Mouse (Mus musculus) heart, embryonic 11.5 days (tissue): Measurements from ENCODE around the gene Lingo1. TPM values are rescaled to one million over a fixed set of nuclear protein-coding genes. Genes with fewer than 3 reads are reported as not detected.
A peak's percentile ranks its signal among the peaks of the same experiment; 100 is the strongest.

Experiments used
- ATAC-seq: fragments of 200-750 bp; cut with Nextera tagmentation; replicated peaks from 2 replicates; pipeline ENCODE4 v1.8.0; 2017; ENCODE audit warnings: moderate library complexity; ENCODE audit not compliant: insufficient number of reproducible peaks, low FRiP score, low TSS enrichment
- H3K27ac ChIP-seq: fragments of 300-500 bp; sonication (generic); 2 replicates; pipeline ENCODE4 v1.5.1; 2014; ENCODE audit warnings: mild to moderate bottlenecking, low read depth, low read length
- H3K27me3 ChIP-seq: fragments of 300-500 bp; sonication (generic); 2 replicates; pipeline ENCODE4 v1.6.1; 2014; ENCODE audit warnings: mild to moderate bottlenecking, low read length, mixed read lengths; ENCODE audit not compliant: control insufficient read depth, insufficient read depth
- H3K36me3 ChIP-seq: fragments of 300-500 bp; sonication (generic); 2 replicates; pipeline ENCODE4 v1.6.1; 2014; ENCODE audit warnings: mild to moderate bottlenecking, low read length, moderate library complexity, mixed read lengths; ENCODE audit not compliant: control insufficient read depth, insufficient read depth
- H3K4me1 ChIP-seq: fragments of 300-500 bp; sonication (generic); 2 replicates; pipeline ENCODE4 v1.6.1; 2014; ENCODE audit warnings: low read length; ENCODE audit not compliant: control insufficient read depth, insufficient read depth
- H3K4me2 ChIP-seq: fragments of 300-500 bp; sonication (generic); 2 replicates; pipeline ENCODE4 v1.6.1; 2014; ENCODE audit warnings: mild to moderate bottlenecking, moderate library complexity
- H3K4me3 ChIP-seq: fragments of 300-500 bp; sonication (generic); 2 replicates; pipeline ENCODE4 v1.5.1; 2014; ENCODE audit warnings: low read depth, low read length
- H3K9ac ChIP-seq: fragments of 300-500 bp; sonication (generic); 2 replicates; pipeline ENCODE4 v1.6.1; 2014; ENCODE audit warnings: mild to moderate bottlenecking, low read depth, low read length, moderate library complexity
- H3K9me3 ChIP-seq: fragments of 300-500 bp; sonication (generic); replicated peaks from 2 replicates; pipeline ENCODE4 v1.6.1; 2016; ENCODE audit warnings: low read length; ENCODE audit not compliant: control insufficient read depth
- WGBS: fragments of 180-500 bp; shearing (Covaris S2); extraction: QIAGEN DNeasy Blood & Tissue Kit; methylation state at CpG from one replicate; pipeline ENCODE4 v1.1.7; 2014; ENCODE audit not compliant: insufficient replicate concordance; 5-methylcytosine and 5-hydroxymethylcytosine counted together
- polyA plus RNA-seq: library from polyadenylated mRNA; unstranded; fragments of >200 nt; fragmentation: Nextera tagmentation; extraction: Ambion mirVana; gene quantifications from 2 replicates; pipeline ENCODE4 v1.2.1, GENCODE M21; 2014

The Lingo1 gene
- polyA plus RNA-seq, 1 experiment from 2014 or later: 2.4 TPM

DNA sequence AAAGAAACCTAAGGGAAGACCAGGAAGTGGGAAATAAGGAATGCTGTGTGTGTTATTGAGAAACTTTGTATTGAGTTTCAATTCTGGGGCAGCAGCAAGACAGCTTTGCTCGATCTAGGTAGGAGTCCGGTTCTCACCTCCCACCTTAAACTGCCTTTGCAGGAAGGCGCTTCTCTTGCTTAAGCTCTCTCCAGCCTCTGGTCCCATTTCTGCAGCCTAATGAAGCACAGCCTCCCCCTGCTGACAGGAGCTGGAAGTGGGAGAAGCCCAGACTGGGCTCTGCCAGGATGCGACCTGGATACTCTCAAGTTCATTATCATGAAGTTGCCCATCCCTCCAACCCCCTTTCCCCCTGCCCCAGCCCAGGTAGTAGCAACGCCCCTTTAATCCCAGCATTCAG, 1.6 kb upstream of the Lingo1 start:
- ATAC-seq: no peak
- H3K27ac ChIP-seq: no peak overlapping the region
- 9% methylated on average over 5 of the region's 5 CpGs for WGBS

DNA sequence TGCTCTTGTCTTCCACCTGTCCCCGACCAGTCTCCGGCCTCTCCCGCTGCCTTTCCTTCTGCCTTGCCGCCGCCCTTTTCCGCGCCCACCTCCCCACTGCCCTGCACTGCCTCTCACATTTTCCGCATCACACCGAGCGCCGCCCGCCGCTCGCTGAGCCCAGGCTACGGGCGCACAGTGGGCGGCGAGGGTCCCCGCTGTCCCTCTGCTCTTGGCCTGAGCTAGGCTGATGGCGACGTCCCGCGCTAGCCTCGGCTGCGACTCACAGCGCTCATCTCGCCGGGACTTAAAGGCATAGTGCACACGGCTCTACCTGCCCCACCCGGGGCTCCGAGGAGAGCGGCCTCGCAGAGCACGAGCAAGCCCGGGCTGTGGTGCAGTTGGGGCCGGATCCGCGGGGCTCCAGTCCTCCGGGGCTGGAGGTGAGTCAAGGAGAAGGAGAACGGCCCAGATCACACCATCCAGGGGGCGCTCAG, 426 bp upstream of the Lingo1 start:
- H3K4me3 ChIP-seq: peak overlapping the region; percentile 59
- under 1% methylated on average over 41 of the region's 41 CpGs for WGBS
- peaks cover 12% of the 10 kb centered on the region for H3K4me1 ChIP-seq
- H3K27me3 ChIP-seq: peaks cover 80% of the 10 kb centered on the region
- H3K4me2 ChIP-seq: peak overlapping the region; percentile 90
- H3K36me3 ChIP-seq: no peaks in the 10 kb centered on the region
- 0 out of 2 replicates have a peak, but pooled peaks have one; percentile 43 for ATAC-seq
- H3K27ac ChIP-seq: no peak overlapping the region
- no peaks in the 10 kb centered on the region for H3K9me3 ChIP-seq
- peak overlapping the region; percentile 43; the same call in 1 of the 2 replicates for H3K9ac ChIP-seq

More for the DNA sequence above, 1.6 kb upstream of the Lingo1 start:
- Histone ChIP-seq H3K4me2 (no peak overlapping the region), H3K4me3 (no peak overlapping the region), H3K4me1 (peaks cover 12% of the 10 kb centered on the region), H3K27me3 (peaks cover 76% of the 10 kb centered on the region), H3K9ac (no peak overlapping the region), H3K36me3 (no peaks in the 10 kb centered on the region), H3K9me3 (no peaks in the 10 kb centered on the region)

DNA sequence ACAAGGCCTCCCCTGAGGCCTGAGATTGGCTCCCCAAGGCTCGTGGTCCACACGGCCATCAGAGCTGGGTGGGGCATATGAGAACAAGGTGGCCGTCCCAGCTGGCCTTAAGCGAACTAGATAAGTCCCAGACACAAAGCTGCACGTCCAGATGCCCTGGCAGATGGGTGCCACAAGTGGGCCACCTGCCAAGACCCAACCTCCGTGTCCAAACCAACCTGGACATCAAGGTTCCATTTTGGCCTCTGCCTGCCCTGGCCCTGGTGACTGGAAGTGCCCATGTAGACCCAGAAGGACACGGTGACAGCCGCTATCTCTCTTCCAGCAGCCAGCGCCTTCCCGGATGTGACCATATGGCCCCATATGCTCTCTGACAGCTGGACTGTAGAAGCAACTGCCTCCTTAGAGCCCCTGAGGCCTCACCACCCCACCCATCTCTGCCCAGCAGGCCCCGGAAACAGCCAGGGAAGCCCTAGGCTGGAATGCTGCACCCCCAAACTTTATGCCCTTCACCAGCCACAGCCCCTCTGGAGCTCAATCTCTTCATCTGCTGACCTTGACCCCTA, 4.5 kb downstream of the Lingo1 start:
- no peak overlapping the region for H3K4me2 ChIP-seq
- H3K9ac ChIP-seq: no peak overlapping the region
- H3K9me3 ChIP-seq: no peaks in the 10 kb centered on the region
- WGBS: 58% methylated on average over 11 of the region's 11 CpGs
- H3K4me3 ChIP-seq: no peak overlapping the region
- H3K36me3 ChIP-seq: no peaks in the 10 kb centered on the region
- H3K27ac ChIP-seq: no peak overlapping the region
- H3K27me3 ChIP-seq: peaks cover 46% of the 10 kb centered on the region
- H3K4me1 ChIP-seq: peaks cover 15% of the 10 kb centered on the region
- ATAC-seq: no peak

DNA sequence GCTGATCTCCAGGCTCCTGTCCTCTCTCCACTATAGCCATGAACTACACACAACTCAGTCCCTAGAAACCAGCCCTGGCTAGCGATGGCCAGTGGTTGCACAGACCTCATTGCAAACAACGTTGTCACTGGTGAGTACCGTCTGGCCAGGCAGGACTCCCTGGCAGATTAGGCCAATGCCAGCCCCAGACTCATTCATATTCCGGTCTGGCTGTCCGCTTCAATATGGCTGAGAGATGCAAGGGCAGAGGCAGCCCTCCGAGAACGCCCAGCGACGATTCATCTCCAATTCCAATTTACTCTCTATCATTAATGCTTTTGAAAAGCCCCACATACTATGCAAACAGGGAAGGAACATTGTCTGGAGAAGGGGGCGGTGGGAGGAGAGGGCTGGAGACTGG, 11.7 kb downstream of the Lingo1 start:
- Histone ChIP-seq H3K9me3 (no peaks in the 10 kb centered on the region), H3K27ac (no peak overlapping the region), H3K36me3 (no peaks in the 10 kb centered on the region), H3K9ac (no peak overlapping the region), H3K4me3 (no peak overlapping the region), H3K27me3 (peaks cover 2% of the 10 kb centered on the region; the same call in 1 of the 2 replicates), H3K4me2 (no peak overlapping the region), H3K4me1 (no peaks in the 10 kb centered on the region)
- ATAC-seq: no peak
- WGBS: 85% methylated on average over 10 of the region's 10 CpGs

DNA sequence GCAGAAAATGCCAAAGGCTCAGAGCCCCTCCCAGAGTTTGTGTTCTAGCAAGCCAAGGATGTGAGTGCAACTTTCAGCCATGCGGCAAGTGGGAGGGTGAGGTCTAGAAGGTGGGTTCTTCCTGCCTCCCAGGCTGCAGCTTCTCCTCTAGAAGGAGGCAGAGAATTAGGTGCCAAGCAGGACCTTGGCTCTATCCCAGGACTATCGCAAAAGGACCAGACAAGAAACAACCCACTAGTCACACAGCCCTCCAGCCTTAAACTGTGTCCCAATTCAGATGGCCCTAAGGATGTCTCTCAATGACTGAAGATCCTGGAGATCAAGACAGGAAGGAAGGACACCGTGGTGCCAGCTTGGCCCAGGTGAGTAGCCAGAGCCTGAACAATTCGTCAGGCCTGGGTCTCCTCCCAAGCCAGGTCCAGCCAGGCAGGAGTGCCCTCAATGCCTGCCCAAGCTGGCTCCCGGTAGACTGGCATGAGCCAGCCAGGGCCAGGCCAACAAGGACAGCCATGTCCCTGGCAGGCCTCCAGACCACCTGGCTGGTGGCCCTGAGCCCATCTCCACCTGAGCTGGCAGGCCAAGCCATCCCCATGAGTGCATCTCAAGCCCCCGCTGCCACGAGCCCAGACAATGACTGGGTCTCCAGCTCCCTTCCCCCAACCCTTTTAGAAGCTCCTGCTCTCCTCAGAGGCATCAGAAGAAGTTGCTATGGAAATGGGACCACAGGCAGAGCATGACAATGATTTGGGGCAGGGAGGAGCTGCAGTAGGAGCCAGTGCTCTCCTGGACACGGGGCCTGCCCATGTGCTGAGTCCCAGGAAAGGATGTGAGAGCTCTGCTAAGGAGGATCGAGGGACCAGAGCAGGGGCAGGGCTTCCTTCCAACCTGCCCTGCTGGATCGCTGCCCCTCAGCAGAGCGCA, 19.1 kb downstream of the Lingo1 start:
- no peak overlapping the region for H3K9ac ChIP-seq
- H3K27me3 ChIP-seq: 0 out of 2 replicates have a peak, but pooled peaks cover 2% of the 10 kb centered on the region
- no peaks in the 10 kb centered on the region for H3K36me3 ChIP-seq
- no peaks in the 10 kb centered on the region for H3K9me3 ChIP-seq
- H3K4me2 ChIP-seq: no peak overlapping the region
- no peak overlapping the region for H3K27ac ChIP-seq
- no peaks in the 10 kb centered on the region for H3K4me1 ChIP-seq
- ATAC-seq: no peak
- no peak overlapping the region for H3K4me3 ChIP-seq
- WGBS: 72% methylated on average over 11 of the region's 11 CpGs

DNA sequence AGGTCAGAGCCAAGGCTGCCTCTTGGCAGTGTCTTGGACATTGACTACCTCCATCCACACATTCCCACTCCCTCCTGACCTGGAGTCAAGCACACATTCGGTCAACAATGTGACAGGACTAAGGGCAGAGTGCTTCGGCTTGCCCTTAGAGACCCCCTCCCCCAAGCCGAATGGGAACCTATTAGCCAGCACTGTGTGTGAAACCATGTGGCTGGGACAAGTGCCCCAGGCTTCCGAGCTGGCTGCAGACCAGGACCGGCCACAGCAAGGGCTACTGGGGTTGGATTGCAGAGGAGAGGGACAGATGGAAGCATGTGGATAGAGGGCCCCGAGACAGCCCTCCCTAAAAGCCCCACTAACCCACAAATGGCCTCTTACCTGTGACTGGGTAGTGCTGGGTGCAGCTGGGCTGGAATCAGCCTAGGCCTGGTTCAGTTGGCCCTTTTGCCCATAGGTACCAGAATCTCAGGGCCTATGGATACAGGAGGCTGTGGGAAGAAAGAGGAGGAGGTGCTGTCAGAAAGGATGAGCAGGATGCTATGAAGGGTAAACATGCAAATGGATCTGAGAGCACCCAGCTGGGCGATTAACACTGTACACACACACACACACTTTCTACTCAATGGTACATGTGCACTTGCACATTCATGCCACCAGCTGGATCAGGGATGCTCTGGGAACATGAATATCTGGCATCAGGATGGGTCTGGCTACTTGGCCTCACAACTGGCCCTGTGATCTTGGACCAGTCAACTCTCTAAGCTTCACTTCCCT, 20.9 kb downstream of the Lingo1 start:
- 0 out of 2 replicates have a peak, but pooled peaks cover 2% of the 10 kb centered on the region for H3K27me3 ChIP-seq
- H3K4me2 ChIP-seq: no peak overlapping the region
- 67% methylated on average over 7 of the region's 7 CpGs for WGBS
- no peaks in the 10 kb centered on the region for H3K9me3 ChIP-seq
- no peak for ATAC-seq
- no peak overlapping the region for H3K27ac ChIP-seq
- H3K4me1 ChIP-seq: no peaks in the 10 kb centered on the region
- H3K4me3 ChIP-seq: no peak overlapping the region
- no peak overlapping the region for H3K9ac ChIP-seq
- H3K36me3 ChIP-seq: no peaks in the 10 kb centered on the region

DNA sequence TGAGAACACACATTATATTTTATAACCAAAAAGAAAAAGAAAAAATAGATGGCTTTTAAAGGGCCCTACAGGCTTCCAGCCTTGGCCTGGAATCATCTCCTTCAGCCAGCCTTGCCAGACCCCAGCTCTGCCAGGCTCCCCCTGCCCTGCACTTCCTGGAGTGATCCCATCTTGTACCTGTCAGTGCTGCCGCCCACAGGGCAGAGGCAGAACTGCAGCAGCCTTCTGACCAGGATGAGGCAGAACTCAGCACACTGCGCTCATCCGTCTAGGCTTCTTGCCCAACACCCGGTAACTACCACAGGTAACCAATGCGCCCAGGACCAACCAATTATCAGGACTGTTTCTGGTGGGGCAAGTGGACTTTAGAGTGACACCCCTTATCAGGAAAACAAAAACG, 22.0 kb downstream of the Lingo1 start:
- H3K27me3 ChIP-seq: 0 out of 2 replicates have a peak, but pooled peaks cover 2% of the 10 kb centered on the region
- no peak for ATAC-seq
- no peaks in the 10 kb centered on the region for H3K36me3 ChIP-seq
- 32% methylated on average over 6 of the region's 6 CpGs for WGBS
- H3K4me3 ChIP-seq: no peak overlapping the region
- no peak overlapping the region for H3K9ac ChIP-seq
- no peak overlapping the region for H3K4me2 ChIP-seq
- H3K27ac ChIP-seq: no peak overlapping the region
- no peaks in the 10 kb centered on the region for H3K4me1 ChIP-seq
- no peaks in the 10 kb centered on the region for H3K9me3 ChIP-seq

DNA sequence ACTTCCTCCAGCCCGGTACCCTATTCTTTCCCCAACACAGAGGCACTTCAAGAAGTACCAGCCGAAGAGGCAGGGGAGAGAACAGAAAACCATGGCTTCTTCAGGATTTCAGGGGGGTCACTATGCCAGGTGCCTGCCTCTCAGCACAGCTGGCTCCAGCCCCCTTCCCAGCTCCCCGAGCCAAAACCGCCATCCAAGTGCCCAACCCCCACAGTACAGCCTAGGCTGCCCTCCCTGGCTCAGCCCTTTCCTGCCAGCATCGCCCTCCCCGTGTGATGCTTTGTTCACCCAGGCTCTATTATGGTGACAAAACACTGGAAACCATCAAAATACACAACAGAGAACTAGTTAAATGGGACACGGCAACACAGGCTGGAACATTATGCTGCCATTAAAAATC, 22.6 kb downstream of the Lingo1 start:
- H3K36me3 ChIP-seq: no peaks in the 10 kb centered on the region
- 76% methylated on average over 7 of the region's 7 CpGs for WGBS
- 0 out of 2 replicates have a peak, but pooled peaks cover 2% of the 10 kb centered on the region for H3K27me3 ChIP-seq
- ATAC-seq: no peak
- no peaks in the 10 kb centered on the region for H3K9me3 ChIP-seq
- H3K4me3 ChIP-seq: no peak overlapping the region
- no peak overlapping the region for H3K27ac ChIP-seq
- no peaks in the 10 kb centered on the region for H3K4me1 ChIP-seq
- H3K4me2 ChIP-seq: no peak overlapping the region
- no peak overlapping the region for H3K9ac ChIP-seq
